Mouse (Mus musculus): ENCODE measurements at regions not wholly inside any gene's neighbourhood (a gene's known extent, or its start where the extent isn't known, plus 50 kb on each side); places are given as distances from the start of the nearest gene placed in this dataset.
"Not testable (repeated sequence)": the region's sequence is repeated elsewhere in the genome, so short reads cannot be mapped to it uniquely, and the experiment has no call there.

DNA sequence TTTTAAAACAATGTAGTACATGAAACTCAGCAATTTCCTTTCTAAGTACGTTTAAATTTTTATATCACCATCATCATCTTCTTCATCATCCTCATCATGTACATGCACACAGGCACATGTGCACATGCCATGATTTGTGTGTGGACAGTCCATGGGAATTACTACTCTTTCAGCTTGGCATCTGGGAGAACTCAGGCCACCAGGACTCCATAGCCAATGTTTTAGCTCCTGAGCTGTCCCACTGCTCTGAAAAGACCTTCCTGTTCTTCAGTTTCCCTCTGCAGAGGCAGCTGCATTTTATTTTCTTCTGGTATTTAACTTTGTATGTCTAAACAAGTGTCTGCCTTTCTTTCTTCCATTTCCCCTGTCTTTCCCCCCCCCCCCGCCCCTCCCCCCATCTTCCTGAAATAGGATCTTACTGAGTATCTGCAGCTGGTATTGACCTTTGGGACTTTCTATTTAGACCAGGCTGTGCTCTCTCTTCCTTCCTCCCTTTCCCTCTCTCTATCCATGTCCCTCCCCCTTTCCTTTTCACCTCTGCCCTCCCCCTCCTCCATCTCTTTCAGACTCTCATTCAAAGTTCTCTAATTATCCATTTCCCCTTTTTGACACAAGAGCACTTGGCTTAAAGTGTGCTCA is 72.8 kb upstream of the Arhgap42 start:
- H3K27me3 ChIP-seq (ENCODE audit: control insufficient read depth, insufficient read depth, low read length): no peaks in the 10 kb centered on the region
- TF ChIP-seq CTCF (IDR thresholded peaks at IDR 0.05; ENCODE audit: low read depth): no peak
- no peak for TF ChIP-seq EP300 (IDR thresholded peaks at IDR 0.05; ENCODE audit: low read depth)
- ATAC-seq (ENCODE audit: insufficient read depth) (no peak), DNase-seq (ENCODE audit: low read depth in 3 of 3, low spot score in 3 of 3) (no peak)
- no peak overlapping the region for H3K4me3 ChIP-seq (ENCODE audit: insufficient read depth in 1 of 2, low read depth in 2 of 2, low read length in 2 of 2)
- no peak overlapping the region for H3K9ac ChIP-seq (replicated peaks)
- no peak overlapping the region for H3K27ac ChIP-seq
- H3K36me3 ChIP-seq (replicated peaks; ENCODE audit: control insufficient read depth, insufficient read depth, low read depth): no peaks in the 10 kb centered on the region
- H3K4me2 ChIP-seq (ENCODE audit: low read depth): no peak overlapping the region
- WGBS (ENCODE audit: insufficient replicate concordance): 35% methylated on average over 2 of the region's 2 CpGs
- no peaks in the 10 kb centered on the region for H3K4me1 ChIP-seq (replicated peaks; ENCODE audit: control insufficient read depth in 2 of 2, insufficient read depth in 2 of 2, low read length in 1 of 2)
- no peaks in the 10 kb centered on the region for H3K9me3 ChIP-seq (ENCODE audit: control insufficient read depth, low read length)

DNA sequence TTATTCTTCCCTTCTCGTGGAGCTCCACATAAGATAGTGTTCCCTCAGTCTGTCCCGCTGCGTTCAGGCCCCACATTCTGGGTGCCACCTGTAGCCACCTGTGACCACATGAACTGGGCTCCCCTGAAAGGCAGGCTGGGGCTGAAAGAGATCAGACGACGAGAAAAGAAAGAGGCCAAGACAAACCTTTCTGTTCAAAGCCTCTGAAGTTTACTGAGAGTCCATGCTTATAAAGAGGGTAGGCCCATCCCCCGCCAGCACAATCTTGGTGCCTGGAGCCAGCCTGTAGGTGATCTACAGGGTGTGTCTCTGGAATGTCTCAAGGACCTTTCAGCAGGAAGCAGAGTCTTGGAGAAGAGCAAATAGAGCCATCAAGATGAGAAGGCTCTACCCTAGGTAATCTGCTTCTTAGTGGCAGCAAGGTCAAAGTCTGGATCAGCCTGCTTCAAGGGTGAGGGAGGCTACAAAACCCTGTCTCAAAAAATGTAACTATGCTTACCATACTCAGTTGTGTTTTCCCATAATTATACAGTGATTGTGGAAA is 72.2 kb upstream of the Arhgap42 start:
- H3K4me2 ChIP-seq (ENCODE audit: low read depth); H3K36me3 ChIP-seq (replicated peaks; ENCODE audit: control insufficient read depth, insufficient read depth, low read depth); H3K27ac ChIP-seq; H3K9me3 ChIP-seq (ENCODE audit: control insufficient read depth, low read length); H3K9ac ChIP-seq (replicated peaks); H3K4me1 ChIP-seq (replicated peaks; ENCODE audit: control insufficient read depth in 2 of 2, insufficient read depth in 2 of 2, low read length in 1 of 2); ATAC-seq (ENCODE audit: insufficient read depth); H3K27me3 ChIP-seq (ENCODE audit: control insufficient read depth, insufficient read depth, low read length); H3K4me3 ChIP-seq (ENCODE audit: insufficient read depth in 1 of 2, low read depth in 2 of 2, low read length in 2 of 2); DNase-seq (ENCODE audit: low read depth in 3 of 3, low spot score in 3 of 3): not testable (repeated sequence)
- 74% methylated on average over 6 of the region's 6 CpGs for WGBS (ENCODE audit: insufficient replicate concordance)

DNA sequence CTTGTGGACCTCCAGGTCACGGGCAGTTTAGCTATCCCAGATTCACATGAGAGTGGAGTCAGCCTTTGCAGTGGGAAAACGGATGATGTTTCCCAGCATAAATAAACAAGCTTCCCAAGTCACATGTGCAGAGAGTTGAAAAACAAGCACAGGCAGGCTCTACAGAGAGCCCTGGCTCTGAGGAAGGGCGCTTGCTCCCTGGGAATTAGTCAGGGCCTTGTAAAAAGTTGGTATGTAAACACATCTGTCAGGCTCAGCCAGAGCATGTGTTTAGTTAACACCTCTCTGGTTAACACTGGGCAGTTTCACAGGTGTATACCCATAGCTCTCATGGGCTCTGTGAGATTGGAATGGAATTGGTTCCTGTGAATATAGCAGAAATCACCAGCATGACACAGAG is 51.9 kb upstream of the Arhgap42 start:
- no peak for DNase-seq (ENCODE audit: low read depth in 3 of 3, low spot score in 3 of 3)
- Histone ChIP-seq H3K4me3 (ENCODE audit: insufficient read depth in 1 of 2, low read depth in 2 of 2, low read length in 2 of 2) (no peak overlapping the region), H3K9me3 (ENCODE audit: control insufficient read depth, low read length) (no peaks in the 10 kb centered on the region), H3K36me3 (replicated peaks; ENCODE audit: control insufficient read depth, insufficient read depth, low read depth) (no peaks in the 10 kb centered on the region), H3K9ac (replicated peaks) (no peak overlapping the region), H3K27ac (no peak overlapping the region), H3K4me1 (replicated peaks; ENCODE audit: control insufficient read depth in 2 of 2, insufficient read depth in 2 of 2, low read length in 1 of 2) (no peaks in the 10 kb centered on the region), H3K4me2 (ENCODE audit: low read depth) (no peak overlapping the region), H3K27me3 (ENCODE audit: control insufficient read depth, insufficient read depth, low read length) (no peaks in the 10 kb centered on the region)
- ATAC-seq (ENCODE audit: insufficient read depth): no peak
- 27% methylated on average over 3 of the region's 3 CpGs for WGBS (ENCODE audit: insufficient replicate concordance)
- TF ChIP-seq EP300 (IDR thresholded peaks at IDR 0.05; ENCODE audit: low read depth) (no peak), CTCF (IDR thresholded peaks at IDR 0.05; ENCODE audit: low read depth) (no peak)

DNA sequence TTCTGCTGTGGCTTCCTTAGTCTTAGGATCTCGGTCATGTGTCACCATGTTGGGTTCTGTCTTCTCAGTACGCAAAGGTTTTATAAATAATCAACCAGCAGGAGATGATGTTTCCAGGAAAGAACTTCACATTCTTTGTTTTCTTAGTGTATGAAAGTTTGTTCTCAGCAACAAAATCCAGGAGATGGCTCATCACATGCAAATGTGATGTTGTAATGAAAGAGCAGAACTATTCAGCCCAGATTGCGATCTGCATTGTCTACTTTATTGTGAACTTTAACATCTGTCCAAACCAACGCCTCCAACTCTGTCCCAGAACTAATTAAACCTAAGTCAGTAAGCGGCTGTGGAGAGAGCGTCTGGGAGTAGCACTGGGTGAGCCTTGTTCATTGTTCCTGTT is 50.7 kb upstream of the Arhgap42 start:
- DNase-seq (ENCODE audit: low read depth in 3 of 3, low spot score in 3 of 3): no peak
- Histone ChIP-seq H3K9ac (replicated peaks) (no peak overlapping the region), H3K4me2 (ENCODE audit: low read depth) (no peak overlapping the region), H3K27me3 (ENCODE audit: control insufficient read depth, insufficient read depth, low read length) (no peaks in the 10 kb centered on the region), H3K9me3 (ENCODE audit: control insufficient read depth, low read length) (no peaks in the 10 kb centered on the region), H3K4me3 (ENCODE audit: insufficient read depth in 1 of 2, low read depth in 2 of 2, low read length in 2 of 2) (no peak overlapping the region), H3K4me1 (replicated peaks; ENCODE audit: control insufficient read depth in 2 of 2, insufficient read depth in 2 of 2, low read length in 1 of 2) (no peaks in the 10 kb centered on the region), H3K36me3 (replicated peaks; ENCODE audit: control insufficient read depth, insufficient read depth, low read depth) (no peaks in the 10 kb centered on the region), H3K27ac (no peak overlapping the region)
- TF ChIP-seq EP300 (IDR thresholded peaks at IDR 0.05; ENCODE audit: low read depth): no peak
- no peak for TF ChIP-seq CTCF (IDR thresholded peaks at IDR 0.05; ENCODE audit: low read depth)
- WGBS (ENCODE audit: insufficient replicate concordance): 54% methylated on average over 6 of the region's 6 CpGs
- no peak for ATAC-seq (ENCODE audit: insufficient read depth)

Data from liver, embryonic 14.5 days (tissue).